Mouse (Mus musculus) layer of hippocampus, adult 9-11 months (tissue): ENCODE results near the gene Itga6.
"Not testable (repeated sequence)": the region's sequence is repeated elsewhere in the genome, so short reads cannot be mapped to it uniquely, and the experiment has no call there.

Source experiments
- DNase-seq: peaks from one replicate; pipeline ENCODE4 v3.0.0; 2022

The Itga6 gene

DNA sequence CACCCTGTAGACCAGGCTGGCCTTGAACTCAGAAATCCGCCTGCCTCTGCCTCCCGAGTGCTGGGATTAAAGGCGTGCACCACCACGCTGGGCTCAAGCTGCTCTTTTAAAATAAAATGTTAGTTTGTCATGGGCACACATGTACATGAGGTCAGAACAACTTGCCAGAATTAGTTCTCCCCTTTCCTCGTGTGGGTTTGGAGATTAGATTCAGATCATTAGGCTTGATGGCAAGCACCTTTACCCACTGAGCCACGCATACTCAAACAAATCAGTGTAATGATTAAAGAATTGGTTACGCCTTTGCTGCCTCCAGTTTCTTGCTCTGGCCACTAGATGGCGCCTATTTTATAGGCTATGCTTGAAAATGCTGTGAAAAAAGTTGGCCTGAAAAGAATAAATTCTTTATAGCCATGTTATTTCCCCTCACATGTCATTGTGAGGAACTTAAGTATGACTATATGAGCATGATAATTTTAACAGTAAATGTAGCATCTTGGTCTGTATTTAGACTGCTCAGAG is 153.0 kb downstream of the Itga6 start:
- peak; percentile 14 for DNase-seq

DNA sequence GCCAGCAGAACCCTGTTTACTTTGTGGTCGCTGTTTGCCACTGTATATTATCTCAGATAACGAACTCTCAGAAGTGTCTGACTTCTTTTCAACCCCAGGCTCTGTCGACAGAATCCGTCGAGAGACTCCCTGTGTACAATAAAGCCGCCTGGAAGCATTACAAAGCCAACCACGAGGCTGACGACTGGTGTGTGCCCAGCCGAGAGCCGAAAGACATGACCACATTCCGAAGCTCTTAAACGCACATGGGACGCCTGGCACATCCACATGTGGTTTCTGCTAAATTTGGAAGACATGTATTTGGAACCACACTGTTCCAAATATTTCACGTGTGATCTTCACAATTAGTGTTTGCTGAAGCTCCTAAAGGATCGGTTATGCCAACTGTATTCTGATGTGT is 154.5 kb downstream of the Itga6 start:
- DNase-seq, result no peak

DNA sequence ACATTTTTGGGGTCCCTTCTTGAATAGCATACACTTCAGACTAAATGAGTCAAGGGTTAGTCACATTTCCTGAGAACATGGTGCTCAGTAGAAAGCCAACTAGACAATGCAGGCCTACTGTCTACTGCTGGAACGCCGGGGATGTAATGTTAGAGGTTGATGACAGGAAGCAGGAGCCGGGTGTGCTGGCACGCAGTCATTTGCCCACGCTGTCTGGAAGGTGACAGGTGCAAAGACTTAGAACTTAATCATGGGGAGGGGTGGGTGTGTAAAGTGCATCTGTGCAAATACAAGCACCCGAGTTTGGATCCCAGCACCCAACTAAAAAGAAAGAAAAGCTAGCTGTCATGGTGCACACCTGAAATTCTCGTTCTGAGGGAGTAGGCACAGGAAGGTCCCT is 159.7 kb downstream of the Itga6 start:
- DNase-seq, result no peak

DNA sequence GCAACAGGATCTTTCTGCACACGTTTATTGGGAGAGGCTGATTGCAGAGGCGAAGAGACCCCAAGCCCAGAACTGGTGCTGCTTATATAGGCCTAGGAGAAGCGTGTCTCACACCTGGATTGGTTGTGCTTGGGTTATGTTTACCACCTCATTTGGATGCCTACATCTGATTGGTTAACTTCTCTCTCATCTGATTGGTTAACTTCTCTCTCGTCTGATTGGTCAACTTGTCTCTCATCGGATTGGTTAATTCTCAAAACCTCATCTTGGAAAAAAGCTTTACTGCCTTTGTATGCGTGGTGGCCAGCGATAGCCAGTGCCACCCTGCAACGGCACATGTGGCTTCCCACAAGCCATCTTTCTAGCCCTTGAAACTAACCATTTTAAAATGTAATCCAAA is 160.9 kb downstream of the Itga6 start:
- not testable (repeated sequence) for DNase-seq
